Mouse (Mus musculus) bone marrow macrophage, adult 2 months (primary cell): Measurements from ENCODE around the gene Zhx3. TPM values are rescaled to one million over a fixed set of nuclear protein-coding genes. Genes with fewer than 3 reads are reported as not detected.

ENCODE experiments used
- H3K27ac ChIP-seq: 2 replicates; pipeline ENCODE4 v1.5.1; 2012; ENCODE audit warnings: low read depth, low read length; ENCODE audit not compliant: insufficient read depth
- H3K4me1 ChIP-seq: 2 replicates; pipeline ENCODE4 v1.6.1; 2012; ENCODE audit warnings: low read length; ENCODE audit not compliant: control insufficient read depth, insufficient read depth
- H3K4me3 ChIP-seq: 2 replicates; pipeline ENCODE4 v1.5.1; 2012; ENCODE audit warnings: mild to moderate bottlenecking, low read length, moderate library complexity; ENCODE audit not compliant: insufficient read depth
- CTCF ChIP-seq: IDR thresholded peaks from 2 replicates; pipeline ENCODE4 v1.5.1; 2012; ENCODE audit warnings: low read depth, mild to moderate bottlenecking, low read length, moderate library complexity
- POLR2A ChIP-seq: IDR thresholded peaks from 2 replicates; pipeline ENCODE4 v1.6.1; 2012; ENCODE audit warnings: mild to moderate bottlenecking, low read depth, low read length, borderline replicate concordance
- polyA plus RNA-seq: library from polyadenylated mRNA; stranded (reverse); fragments of >200 nt; gene quantifications from 2 replicates; pipeline ENCODE4 v1.2.4, GENCODE M21; 2012; ENCODE audit not compliant: missing spikeins, insufficient read depth, insufficient read length

The Zhx3 gene
- polyA plus RNA-seq, 1 experiment = 6.1 TPM

DNA sequence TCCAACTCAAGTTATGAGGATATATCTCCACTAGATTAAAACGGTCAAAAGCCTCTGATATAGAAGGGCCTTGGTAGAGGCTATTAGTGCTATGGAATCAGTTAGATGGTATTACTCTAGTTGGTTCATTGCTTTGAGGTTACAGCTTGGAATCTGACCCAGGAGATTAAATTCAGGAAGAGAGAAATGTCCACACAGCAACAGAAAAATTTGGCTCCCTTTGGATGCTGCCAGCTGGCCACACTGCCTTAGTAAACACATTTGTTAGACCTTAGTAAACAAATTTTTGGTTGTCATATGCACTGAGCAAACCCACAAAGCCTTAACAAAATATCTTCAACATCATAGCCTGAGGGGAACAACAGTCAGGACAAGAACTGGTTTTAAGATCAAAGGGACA, 62.0 kb downstream of the Zhx3 start:
- no peak overlapping the region for H3K27ac ChIP-seq
- no peak overlapping the region for H3K4me3 ChIP-seq
- no peaks in the 10 kb centered on the region for H3K4me1 ChIP-seq
- TF ChIP-seq POLR2A = no peak
- no peak for TF ChIP-seq CTCF

DNA sequence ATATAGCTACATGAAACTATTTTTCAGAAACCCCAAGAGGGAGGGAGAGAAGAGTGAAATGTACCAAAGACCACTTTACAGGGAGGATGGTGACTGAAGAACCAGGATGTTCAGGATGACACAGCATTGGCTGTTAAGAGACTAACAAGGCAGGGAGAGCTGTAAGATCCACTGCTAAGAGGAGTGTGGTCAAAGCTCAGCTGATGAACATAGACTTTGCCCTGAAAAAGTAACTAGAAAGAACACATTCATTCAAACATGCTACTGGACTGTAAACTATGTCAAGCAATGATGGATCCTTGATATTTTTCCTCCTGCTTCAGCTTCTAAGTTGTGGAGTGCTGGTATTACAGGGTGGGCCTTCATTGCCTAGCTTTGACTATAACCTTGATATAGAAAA, 62.4 kb downstream of the Zhx3 start:
- Histone ChIP-seq H3K27ac (no peak overlapping the region), H3K4me3 (no peak overlapping the region), H3K4me1 (no peaks in the 10 kb centered on the region)
- TF ChIP-seq POLR2A = no peak
- no peak for TF ChIP-seq CTCF

DNA sequence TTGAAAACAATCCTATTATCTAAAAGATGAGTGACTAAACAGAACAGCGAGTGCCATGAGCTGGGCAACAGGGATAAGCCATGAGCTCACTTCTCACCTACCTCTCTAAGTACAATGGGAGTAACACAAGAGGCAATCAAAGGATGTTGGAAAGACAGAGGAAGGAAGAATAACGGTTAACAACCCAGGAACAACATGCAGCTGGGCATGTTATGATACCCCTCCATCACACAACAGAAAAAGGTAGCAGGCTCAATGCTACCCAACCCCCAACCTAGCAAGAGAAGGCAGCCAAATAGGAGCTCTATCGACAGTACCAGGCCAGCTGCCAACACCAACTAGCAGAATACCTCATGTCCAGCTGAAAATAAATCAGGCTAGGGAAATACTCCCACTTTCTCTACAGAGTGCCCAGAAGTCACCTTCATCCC, 66.7 kb downstream of the Zhx3 start:
- H3K4me1 ChIP-seq = no peaks in the 10 kb centered on the region; the same call in 1 of the 2 replicates
- no peak for TF ChIP-seq POLR2A
- no peak for TF ChIP-seq CTCF
- no peak overlapping the region for H3K4me3 ChIP-seq
- H3K27ac ChIP-seq = no peak overlapping the region

DNA sequence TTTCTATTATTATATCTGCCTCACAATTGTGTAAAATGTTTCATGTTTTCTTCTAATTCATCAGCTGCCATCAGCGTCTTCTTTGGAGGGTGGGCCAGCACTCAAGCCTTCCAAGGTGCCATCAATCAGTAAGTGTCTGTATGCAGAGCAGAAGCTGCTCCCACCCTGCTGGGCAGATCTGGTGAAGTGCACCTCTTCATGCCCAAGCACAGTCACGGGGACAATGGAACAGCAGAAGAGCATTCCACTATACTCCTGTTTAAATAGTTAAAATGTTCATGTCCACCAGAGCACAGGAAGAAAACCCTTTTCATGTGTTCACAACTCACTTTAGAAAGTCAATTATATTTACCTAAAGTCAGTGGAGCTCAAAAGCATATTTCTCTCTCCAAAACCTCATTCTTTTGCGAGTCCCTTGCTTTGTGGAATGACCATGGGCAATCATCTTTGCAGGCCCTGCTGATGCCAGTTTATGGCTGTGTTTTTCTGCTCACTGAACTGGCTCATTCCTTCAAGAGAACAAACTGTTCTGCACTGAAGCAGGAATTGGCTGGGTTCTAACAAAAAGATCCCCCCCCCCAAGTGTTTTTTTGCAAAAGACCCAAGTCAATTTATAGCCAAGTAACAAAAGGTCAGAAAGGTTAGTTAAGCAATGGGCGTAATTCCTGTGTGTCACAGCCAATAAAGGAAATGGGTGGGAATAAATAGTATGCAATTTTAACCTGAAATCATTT, 67.8 kb downstream of the Zhx3 start:
- no peak overlapping the region for H3K27ac ChIP-seq
- no peaks in the 10 kb centered on the region; the same call in 1 of the 2 replicates for H3K4me1 ChIP-seq

DNA sequence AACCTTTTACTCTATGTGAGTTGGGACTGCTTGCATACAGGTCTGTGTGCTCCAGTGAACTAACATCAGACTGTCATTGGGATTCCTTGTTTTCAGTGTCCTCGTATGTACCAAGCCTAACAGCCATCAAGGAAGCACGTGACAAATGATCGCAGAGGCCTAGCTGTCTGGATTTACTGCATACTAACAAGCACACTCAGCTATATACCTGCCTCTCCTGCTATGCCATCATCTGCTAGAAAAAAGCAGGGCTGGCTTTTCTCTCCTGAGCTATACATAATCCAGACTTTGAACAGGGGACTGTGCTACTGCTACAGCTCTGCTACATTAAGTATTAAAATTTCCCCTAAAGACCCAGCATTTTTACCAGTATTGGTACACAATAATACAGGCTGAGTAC, 70.5 kb downstream of the Zhx3 start:
- H3K27ac ChIP-seq = no peak overlapping the region
- no peak overlapping the region for H3K4me3 ChIP-seq
- no peak for TF ChIP-seq CTCF
- TF ChIP-seq POLR2A = no peak
- H3K4me1 ChIP-seq = no peaks in the 10 kb centered on the region; the same call in 1 of the 2 replicates

More for the DNA sequence above, 67.8 kb downstream of the Zhx3 start:
- no peak for TF ChIP-seq POLR2A
- no peak for TF ChIP-seq CTCF
- H3K4me3 ChIP-seq = no peak overlapping the region

DNA sequence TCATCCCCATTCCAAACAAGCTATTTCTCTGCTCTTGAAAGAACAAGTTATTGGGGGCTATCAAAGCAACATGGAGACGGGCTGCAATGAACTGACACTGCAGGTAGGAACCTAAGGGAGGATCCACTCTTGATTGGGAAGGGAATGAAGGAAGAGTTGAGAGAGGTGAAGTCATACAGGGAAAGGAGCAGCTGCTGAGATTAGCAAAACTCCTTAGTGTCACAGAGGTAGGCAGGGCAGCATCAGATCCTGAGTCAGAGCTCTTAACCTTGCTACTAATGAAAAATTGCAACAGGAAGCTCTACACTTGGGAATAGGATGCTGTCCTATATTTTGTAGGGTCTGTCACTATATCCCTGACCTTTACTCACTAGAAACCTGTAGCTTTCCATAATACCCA, 71.8 kb downstream of the Zhx3 start:
- Histone ChIP-seq H3K4me3 (no peak overlapping the region), H3K27ac (no peak overlapping the region), H3K4me1 (peaks cover 3% of the 10 kb centered on the region; the same call in 1 of the 2 replicates)
- TF ChIP-seq CTCF = no peak
- no peak for TF ChIP-seq POLR2A

DNA sequence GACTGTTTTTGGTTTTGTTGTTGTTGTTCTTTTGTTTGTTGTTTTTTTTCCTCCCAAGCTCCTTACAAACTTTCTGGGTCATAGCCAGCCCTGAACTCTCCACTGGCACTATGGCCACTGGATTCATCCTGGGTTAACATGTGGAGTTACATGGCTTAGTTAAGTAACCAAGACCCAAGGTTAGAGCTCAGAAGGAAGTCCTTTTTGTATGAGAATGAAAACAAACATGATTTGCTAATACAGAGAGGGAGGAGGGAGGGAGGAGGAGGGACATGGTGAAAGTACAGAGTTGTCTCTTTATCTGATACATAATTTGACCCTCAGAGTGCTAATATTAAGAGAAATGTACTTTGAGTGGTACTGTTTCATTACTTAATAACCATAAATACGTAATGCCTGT, 74.6 kb downstream of the Zhx3 start:
- Histone ChIP-seq H3K27ac (no peak overlapping the region), H3K4me3 (no peak overlapping the region), H3K4me1 (0 out of 2 replicates have a peak, but pooled peaks cover 3% of the 10 kb centered on the region)
- no peak for TF ChIP-seq CTCF
- TF ChIP-seq POLR2A = no peak

DNA sequence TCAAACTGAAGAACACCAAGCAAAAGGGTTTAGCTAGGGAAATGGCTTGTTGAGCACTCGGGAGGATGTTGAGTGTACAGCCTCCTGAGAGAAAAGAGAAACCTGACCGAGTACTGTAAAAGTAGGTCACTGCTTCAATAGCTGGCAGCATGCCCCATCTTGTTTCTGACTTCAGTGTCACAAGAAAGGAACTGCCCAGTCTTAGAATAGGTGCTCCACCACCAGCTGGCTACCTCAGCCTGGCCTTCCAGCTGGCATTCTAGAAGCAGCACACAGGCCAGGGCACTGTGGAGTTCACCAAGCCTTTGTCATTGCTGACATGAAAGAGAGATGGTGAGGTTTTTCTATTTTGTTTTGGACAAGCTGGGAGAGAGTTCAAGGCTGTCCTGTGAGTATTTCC, 75.8 kb downstream of the Zhx3 start:
- Histone ChIP-seq H3K4me1 (0 out of 2 replicates have a peak, but pooled peaks cover 3% of the 10 kb centered on the region), H3K4me3 (no peak overlapping the region), H3K27ac (no peak overlapping the region)
- TF ChIP-seq CTCF (no peak), POLR2A (no peak)

DNA sequence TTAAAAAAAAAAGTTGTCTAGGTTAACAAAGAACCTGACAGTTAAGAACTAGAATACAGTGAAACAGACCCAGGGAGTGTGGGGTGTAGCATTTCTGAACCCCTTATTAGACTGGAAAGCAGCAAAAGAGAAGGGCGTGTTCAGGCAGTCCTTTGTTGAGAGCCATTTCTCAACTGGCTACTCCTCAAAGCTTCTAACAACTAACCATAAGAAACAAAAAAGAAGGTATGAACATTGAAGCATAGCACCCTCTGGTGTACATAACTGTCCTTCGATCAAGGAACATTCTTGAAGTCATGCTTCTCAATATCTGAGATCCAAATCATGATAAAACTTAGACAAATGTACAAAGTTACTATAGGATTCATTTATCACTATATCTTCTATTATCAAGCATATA, 79.7 kb downstream of the Zhx3 start:
- H3K27ac ChIP-seq = no peak overlapping the region
- H3K4me3 ChIP-seq = no peak overlapping the region
- H3K4me1 ChIP-seq = 0 out of 2 replicates have a peak, but pooled peaks cover 3% of the 10 kb centered on the region
- TF ChIP-seq POLR2A (no peak), CTCF (no peak)

DNA sequence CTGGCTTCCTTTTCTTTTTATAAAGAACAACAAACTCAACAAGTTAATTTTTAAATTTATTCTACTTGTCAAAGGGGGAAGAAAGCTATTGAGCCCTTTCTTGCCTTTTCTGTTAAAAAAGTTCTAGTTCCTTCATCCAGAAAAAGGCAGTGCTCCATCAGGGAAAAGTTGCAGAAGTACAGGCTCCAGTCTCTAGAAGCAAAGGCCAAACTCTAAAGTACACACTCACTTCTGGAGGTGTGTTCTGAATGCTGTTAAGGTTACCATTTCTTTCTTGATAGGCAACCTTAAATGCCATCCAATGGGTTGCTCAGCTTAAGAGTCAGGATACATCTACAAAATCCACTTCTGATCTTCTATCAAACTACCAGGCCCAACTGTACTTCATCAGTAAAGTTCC, 83.1 kb downstream of the Zhx3 start:
- Histone ChIP-seq H3K4me1 (no peaks in the 10 kb centered on the region), H3K27ac (no peak overlapping the region), H3K4me3 (no peak overlapping the region)
- TF ChIP-seq CTCF (no peak), POLR2A (no peak)

DNA sequence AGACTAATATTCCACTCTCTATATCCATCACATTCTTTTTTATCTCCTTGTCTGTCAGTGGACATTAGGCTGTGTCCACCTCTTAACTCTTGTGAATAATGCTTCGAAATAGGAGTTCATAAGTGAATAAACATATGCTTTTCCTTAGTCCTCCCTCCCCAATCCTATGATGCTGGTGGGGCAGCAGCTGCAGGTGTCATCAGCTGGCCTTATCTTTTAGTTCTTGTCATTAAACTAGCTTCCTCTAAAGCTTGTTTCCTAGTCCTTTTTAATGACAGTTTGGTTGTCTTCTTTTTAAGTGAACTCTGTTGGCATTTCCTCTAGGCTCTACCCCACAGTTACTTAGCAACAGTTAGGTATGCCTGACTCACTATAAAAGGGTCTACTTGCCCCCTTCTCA, 83.8 kb downstream of the Zhx3 start:
- no peaks in the 10 kb centered on the region for H3K4me1 ChIP-seq
- no peak overlapping the region for H3K27ac ChIP-seq
- TF ChIP-seq CTCF (no peak), POLR2A (no peak)
- H3K4me3 ChIP-seq = no peak overlapping the region

DNA sequence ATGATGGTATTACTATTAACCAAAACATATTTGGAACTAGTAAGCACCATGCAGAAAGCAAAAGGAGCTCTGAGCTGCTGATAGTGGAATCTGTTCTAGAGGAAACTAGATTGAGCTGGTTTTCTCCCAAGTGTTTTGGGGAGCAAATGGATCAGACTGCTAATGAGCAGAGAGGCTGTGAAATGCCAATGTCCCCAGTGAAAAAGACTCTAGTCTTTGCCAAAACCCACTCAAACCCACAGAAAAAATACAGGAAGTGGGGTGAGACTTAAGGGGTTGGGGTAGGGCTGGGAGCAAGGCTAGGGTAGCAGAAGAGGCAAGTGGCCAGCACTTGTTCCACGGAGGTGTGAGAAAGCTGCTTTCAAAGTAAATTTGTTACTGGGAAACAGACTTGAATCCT, 86.5 kb downstream of the Zhx3 start:
- no peak overlapping the region for H3K4me3 ChIP-seq
- no peak for TF ChIP-seq CTCF
- no peak for TF ChIP-seq POLR2A
- no peak overlapping the region for H3K27ac ChIP-seq
- no peaks in the 10 kb centered on the region for H3K4me1 ChIP-seq
